Mouse (Mus musculus) left cerebral cortex, adult 6 months (tissue): ENCODE measurements around the gene Myo18a. TPM values are rescaled to one million over a fixed set of nuclear protein-coding genes. Genes with fewer than 3 reads are reported as not detected.

Experiments
- long read RNA-seq, 2 experiments: library from polyadenylated mRNA; unstranded; transcript quantifications; one replicate each; pipeline ENCODE4 v2.0.0; 2019 to 2020
- polyA plus RNA-seq: library from polyadenylated mRNA; unstranded; fragments of <200 nt; fragmentation: Nextera tagmentation; gene quantifications from 2 replicates; pipeline ENCODE4 v1.2.3, GENCODE M21; 2021

Gene Myo18a
- polyA plus RNA-seq, result 18.0 and 27.7 TPM in 2 replicates
- long read RNA-seq, experiment 1, partial matches to known transcripts, result 71 of 93 reads
- long read RNA-seq, experiment 1, other reads (novel, unspliced or antisense), result 16 of 93 reads
- long read RNA-seq, experiment 2, partial matches to known transcripts, result 33 of 38 reads
- long read RNA-seq, experiment 2, other reads (novel, unspliced or antisense), result 3 of 38 reads

DNA sequence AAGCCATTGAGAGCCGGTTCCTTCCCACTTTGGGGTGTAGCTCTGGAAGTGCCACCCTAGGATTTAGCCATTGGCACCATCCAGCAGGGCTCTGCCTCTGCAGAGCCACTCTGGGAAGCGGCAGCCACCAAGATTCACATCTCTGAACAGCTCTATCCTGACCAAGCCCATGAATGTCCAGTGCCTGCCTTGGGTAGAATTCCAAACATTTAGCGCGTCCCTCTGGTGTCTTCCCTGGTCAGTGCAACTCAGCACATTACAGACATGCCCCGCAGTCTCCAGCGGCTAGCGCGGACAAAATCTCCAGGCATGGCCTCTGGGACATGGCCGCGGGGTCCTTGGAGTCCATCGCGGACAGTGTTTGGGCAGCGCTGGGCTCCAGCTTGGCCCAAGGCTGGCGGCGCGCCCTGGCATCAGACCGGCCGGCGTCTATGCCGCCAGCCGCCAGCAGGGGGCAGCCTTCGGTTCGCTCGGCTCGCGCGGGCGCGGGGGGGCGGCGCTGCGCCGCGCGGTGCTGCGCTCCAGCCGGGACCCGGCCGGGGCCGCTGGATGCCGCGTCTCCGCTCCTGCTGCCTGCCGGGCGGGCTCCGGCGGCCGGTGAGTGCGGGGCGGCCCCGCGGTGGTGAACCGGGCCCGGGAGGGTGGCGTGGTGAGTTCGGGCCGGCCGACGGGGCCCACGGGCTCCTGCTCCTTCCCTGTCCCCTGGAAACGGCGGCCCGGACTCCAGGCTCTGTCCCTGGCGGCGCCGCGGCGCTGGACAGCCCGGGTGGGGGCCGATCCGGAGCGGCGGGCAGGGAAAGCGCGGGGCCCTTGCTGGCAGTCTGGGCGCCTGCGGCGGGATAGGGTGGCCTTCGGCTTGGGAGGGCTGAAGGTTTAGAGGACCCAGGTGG, at the start of gene Myo18a:
Gene Myo18a (plus strand): TSS at position 464 of the 890 bp plus-strand sequence.

DNA sequence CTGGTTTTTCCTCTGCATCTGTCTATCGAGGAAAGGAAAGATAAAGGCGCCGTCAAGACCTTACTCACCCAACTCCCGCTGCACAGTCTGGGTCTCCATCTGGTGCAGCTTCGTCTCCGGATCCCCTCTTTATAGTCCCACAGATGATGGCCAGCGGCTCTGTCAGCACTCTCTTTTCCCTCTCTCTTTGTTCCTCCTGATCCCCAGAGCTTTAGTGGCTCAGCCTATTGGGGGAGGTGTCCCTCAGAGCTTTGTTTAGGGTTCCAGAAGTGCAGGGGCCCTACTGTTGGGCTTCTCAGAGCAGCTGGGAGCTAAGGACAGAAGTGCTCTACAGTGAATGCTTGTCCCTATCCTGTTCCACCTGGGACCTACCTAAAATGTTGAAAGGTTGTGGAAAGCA, 37.9 kb upstream of the Myo18a start, which contains the start of gene Cryba1:
Gene Cryba1 (minus strand): TSS at position 101 of the 400 bp plus-strand sequence.

DNA sequence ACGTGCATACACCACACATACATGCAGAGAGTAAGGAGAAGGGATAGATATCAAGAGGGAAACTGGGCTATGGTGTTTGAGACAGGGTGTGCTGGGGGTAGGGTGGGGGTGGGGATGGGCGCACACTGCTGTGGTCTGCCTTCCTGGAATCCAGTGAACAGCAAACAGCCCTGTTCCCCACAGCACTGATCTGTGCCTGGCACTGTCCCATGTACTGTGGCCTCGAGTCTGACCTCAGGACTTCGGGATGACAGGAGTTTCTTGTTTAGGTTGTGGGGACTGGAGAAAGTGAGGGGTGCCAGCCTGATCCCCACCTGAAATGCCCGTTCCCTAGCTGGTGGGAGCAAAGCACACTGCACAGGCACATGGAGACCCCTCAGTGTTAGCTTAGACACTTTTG, 24.7 kb downstream of the Myo18a start, which contains the start of gene Gm10277:
Gene Gm10277 (minus strand): TSS at position 41 of the 400 bp plus-strand sequence.

DNA sequence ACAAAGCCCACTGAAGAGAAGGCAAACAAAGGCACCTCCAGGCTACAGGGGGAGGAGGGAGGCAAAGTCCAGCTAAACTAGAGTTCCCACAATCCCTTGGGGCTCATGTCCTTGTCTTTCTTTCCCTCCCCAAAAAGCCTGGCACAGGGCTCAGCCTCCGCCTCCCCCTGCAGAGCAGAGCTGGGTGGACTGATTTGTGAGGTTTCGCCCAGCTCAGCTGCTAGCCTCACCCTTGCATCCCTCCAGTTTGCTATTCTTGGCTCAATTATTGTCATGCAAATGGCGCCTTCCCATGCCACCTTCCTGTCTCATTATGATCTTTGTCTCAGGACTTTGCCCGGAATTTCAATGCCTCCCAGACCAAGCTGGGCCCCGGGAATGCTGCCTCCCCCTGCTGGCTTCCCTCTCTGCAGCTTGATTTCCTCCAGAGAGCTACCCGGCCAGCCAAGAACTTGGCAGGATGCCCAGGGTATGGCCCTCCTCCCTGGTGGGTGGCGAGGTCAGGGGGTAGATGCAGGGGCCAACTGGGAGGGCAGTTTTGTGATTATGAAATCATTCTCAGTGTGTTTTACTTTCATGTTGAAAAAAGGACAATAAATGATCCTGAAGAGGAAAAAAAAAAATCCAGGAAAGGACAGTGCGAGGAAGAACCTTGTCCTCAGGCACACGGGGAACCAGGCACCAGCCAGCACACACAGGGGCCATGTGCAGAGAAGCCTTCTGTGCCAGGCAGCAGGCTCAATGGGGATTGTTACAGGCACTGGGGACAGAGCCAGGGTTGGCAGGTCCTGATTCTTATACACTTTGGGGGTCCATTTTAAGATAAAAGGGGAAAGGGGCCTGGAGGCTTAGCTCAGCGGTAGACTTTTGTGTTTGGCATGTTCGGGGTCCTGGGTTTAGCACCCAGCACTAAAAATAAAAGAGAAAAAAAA, 131.0 kb downstream of the Myo18a start, which contains the start of gene Pipox:
Gene Pipox (minus strand): TSS at position 310 of the 932 bp plus-strand sequence.

Other genes with a start within 250 kb of the Myo18a start
- 1.0 TPM in 2 replicates for gene Abhd15, start 248.1 kb upstream of the Myo18a start, polyA plus RNA-seq
- 10.5 and 10.6 TPM in 2 replicates for gene Trp53i13, start 247.3 kb upstream of the Myo18a start, polyA plus RNA-seq
- not detected in 2 replicates for gene Gm10392, start 244.0 kb upstream of the Myo18a start, polyA plus RNA-seq
- 11.2 and 21.6 TPM in 2 replicates for gene Taok1, start 155.4 kb upstream of the Myo18a start, polyA plus RNA-seq
- 4.1 and 5.0 TPM in 2 replicates for gene Nufip2, start 77.1 kb upstream of the Myo18a start, polyA plus RNA-seq
- not detected in 2 replicates for gene Cryba1, start 38.0 kb upstream of the Myo18a start, polyA plus RNA-seq
- gene Gm10277, start 24.5 kb downstream of the Myo18a start, polyA plus RNA-seq, result not detected in 2 replicates
- gene Pipox, start 130.8 kb downstream of the Myo18a start, polyA plus RNA-seq, result 0.42 and 0.99 TPM in 2 replicates
- 25.6 and 123 TPM in 2 replicates for gene Sez6, start 167.6 kb downstream of the Myo18a start, polyA plus RNA-seq
- gene Phf12, start 219.5 kb downstream of the Myo18a start, polyA plus RNA-seq, result 5.7 and 6.3 TPM in 2 replicates